Mouse (Mus musculus) kidney, embryonic 14.5 days (tissue): ENCODE measurements at regions not wholly inside any gene's neighbourhood (a gene's known extent, or its start where the extent isn't known, plus 50 kb on each side); places are given as distances from the start of the nearest gene placed in this dataset.

Source experiments
- ATAC-seq: fragments of 200-750 bp; cut with Nextera tagmentation; 2 replicates; pipeline ENCODE4 v1.8.0; 2017; ENCODE audit warnings: moderate number of reproducible peaks, mild to moderate bottlenecking, moderate TSS enrichment, moderate library complexity; ENCODE audit not compliant: low FRiP score, low TSS enrichment
- H3K27ac ChIP-seq: fragments of 300-500 bp; sonication (generic); 2 replicates; pipeline ENCODE4 v1.5.1; 2014; ENCODE audit warnings: low read depth, mild to moderate bottlenecking, low read length, moderate library complexity, mixed read lengths
- H3K27me3 ChIP-seq: fragments of 300-500 bp; sonication (generic); 2 replicates; pipeline ENCODE4 v1.6.1; 2014; ENCODE audit warnings: mild to moderate bottlenecking, low read length; ENCODE audit not compliant: control insufficient read depth, insufficient read depth
- H3K36me3 ChIP-seq: fragments of 300-500 bp; sonication (generic); 2 replicates; pipeline ENCODE4 v1.6.1; 2014; ENCODE audit warnings: low read length, mixed read lengths; ENCODE audit not compliant: control insufficient read depth, insufficient read depth
- H3K4me1 ChIP-seq: fragments of 300-500 bp; sonication (generic); 2 replicates; pipeline ENCODE4 v1.6.1; 2014; ENCODE audit warnings: low read length, mixed read lengths; ENCODE audit not compliant: control insufficient read depth, insufficient read depth
- H3K4me2 ChIP-seq: fragments of 300-500 bp; sonication (generic); replicated peaks from 2 replicates; pipeline ENCODE4 v1.6.1; 2014; ENCODE audit warnings: low read depth, mild to moderate bottlenecking, low read length
- H3K4me3 ChIP-seq: fragments of 300-500 bp; sonication (generic); 2 replicates; pipeline ENCODE4 v1.5.1; 2014; ENCODE audit warnings: mild to moderate bottlenecking, low read length
- H3K9ac ChIP-seq: fragments of 300-500 bp; sonication (generic); 2 replicates; pipeline ENCODE4 v1.6.1; 2014; ENCODE audit warnings: low read depth, mild to moderate bottlenecking, low read length, moderate library complexity
- H3K9me3 ChIP-seq: fragments of 300-500 bp; sonication (generic); 2 replicates; pipeline ENCODE4 v1.6.1; 2016; ENCODE audit warnings: low read length; ENCODE audit not compliant: control insufficient read depth
- WGBS: fragments of 180-500 bp; shearing (Covaris S2); extraction: QIAGEN DNeasy Blood & Tissue Kit; methylation state at CpG from one replicate; pipeline ENCODE4 v1.1.7; 2014; 5-methylcytosine and 5-hydroxymethylcytosine counted together

- ATAC-seq, result no peak
- no peak overlapping the region for H3K27ac ChIP-seq
- no peak overlapping the region for H3K4me2 ChIP-seq
- no peaks in the 10 kb centered on the region for H3K4me1 ChIP-seq
- H3K27me3 ChIP-seq, result no peaks in the 10 kb centered on the region
- H3K4me3 ChIP-seq, result no peak overlapping the region
- no peaks in the 10 kb centered on the region for H3K36me3 ChIP-seq
- H3K9ac ChIP-seq, result no peak overlapping the region
- H3K9me3 ChIP-seq, result no peaks in the 10 kb centered on the region
- WGBS, result 25% methylated on average over 7 of the region's 7 CpGs
Measured at GRCm38 (mm10) chr3:66592259-66592658, 295.6 kb upstream of the Veph1 start.

- Histone ChIP-seq H3K9ac (no peak overlapping the region), H3K36me3 (no peaks in the 10 kb centered on the region), H3K27me3 (no peaks in the 10 kb centered on the region), H3K9me3 (no peaks in the 10 kb centered on the region), H3K27ac (no peak overlapping the region), H3K4me1 (no peaks in the 10 kb centered on the region), H3K4me3 (no peak overlapping the region), H3K4me2 (no peak overlapping the region)
- ATAC-seq, result no peak
- WGBS, result 64% methylated on average over 7 of the region's 7 CpGs
Measured at GRCm38 (mm10) chr3:66590775-66591174, 294.1 kb upstream of the Veph1 start.

- no peak overlapping the region for H3K27ac ChIP-seq
- H3K9me3 ChIP-seq, result no peaks in the 10 kb centered on the region
- H3K9ac ChIP-seq, result no peak overlapping the region
- no peaks in the 10 kb centered on the region for H3K27me3 ChIP-seq
- 89% methylated on average over 4 of the region's 4 CpGs for WGBS
- H3K4me2 ChIP-seq, result no peak overlapping the region
- no peak for ATAC-seq
- no peaks in the 10 kb centered on the region for H3K36me3 ChIP-seq
- H3K4me3 ChIP-seq, result no peak overlapping the region
- no peaks in the 10 kb centered on the region for H3K4me1 ChIP-seq
Measured at GRCm38 (mm10) chr3:66589483-66589882, 292.8 kb upstream of the Veph1 start.

DNA sequence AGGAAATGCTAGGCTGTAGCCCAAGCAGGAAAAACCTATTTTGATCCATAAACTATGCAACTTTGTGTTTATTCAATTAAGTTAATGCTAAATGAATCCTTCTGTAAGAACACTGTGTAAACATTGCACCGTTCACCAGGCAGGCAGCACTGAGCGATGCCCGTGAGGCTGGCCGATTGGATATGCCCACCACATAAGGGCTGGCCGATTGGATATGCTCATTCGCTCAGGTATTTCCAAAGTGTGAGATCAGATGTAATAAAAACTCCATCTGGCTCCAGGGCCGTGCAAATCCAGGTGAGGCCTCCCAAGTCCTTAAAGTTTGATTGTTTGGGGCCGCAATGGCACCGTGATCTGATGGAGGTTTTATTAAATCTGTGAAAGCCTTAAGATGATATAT is 288.2 kb upstream of the Veph1 start:
- Histone ChIP-seq H3K27ac (no peak overlapping the region), H3K9ac (no peak overlapping the region), H3K4me3 (no peak overlapping the region), H3K9me3 (no peaks in the 10 kb centered on the region), H3K4me2 (no peak overlapping the region), H3K4me1 (no peaks in the 10 kb centered on the region), H3K27me3 (no peaks in the 10 kb centered on the region), H3K36me3 (no peaks in the 10 kb centered on the region)
- WGBS, result 91% methylated on average over 9 of the region's 9 CpGs
- no peak for ATAC-seq

DNA sequence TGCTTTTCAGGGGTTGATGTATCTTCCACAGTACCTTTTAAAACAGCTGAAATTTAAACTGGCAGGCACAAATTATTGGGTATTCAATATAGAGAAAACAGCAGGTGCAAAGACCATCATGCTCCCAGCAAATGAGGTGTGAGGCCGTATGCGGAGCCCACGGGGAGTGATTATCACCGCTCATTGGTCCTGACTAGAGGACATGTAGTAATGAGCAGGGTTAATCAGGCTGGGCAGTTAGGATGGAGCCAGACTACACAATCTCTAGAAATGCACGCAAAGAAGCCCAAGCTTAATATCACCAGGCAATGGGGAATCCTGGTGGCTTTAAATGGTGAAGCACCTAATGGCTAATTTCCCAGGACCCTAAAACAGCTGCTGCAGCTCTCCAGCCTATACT is 287.5 kb upstream of the Veph1 start:
- no peaks in the 10 kb centered on the region for H3K4me1 ChIP-seq
- WGBS, result 85% methylated on average over 5 of the region's 5 CpGs
- no peaks in the 10 kb centered on the region for H3K36me3 ChIP-seq
- H3K27ac ChIP-seq, result no peak overlapping the region
- no peaks in the 10 kb centered on the region for H3K27me3 ChIP-seq
- H3K9ac ChIP-seq, result no peak overlapping the region
- no peak overlapping the region for H3K4me2 ChIP-seq
- no peaks in the 10 kb centered on the region for H3K9me3 ChIP-seq
- no peak overlapping the region for H3K4me3 ChIP-seq
- no peak for ATAC-seq

GRCm38 (mm10) chr3:66576659-66577058 is 280.0 kb upstream of the Veph1 start:
- Histone ChIP-seq H3K4me1 (no peaks in the 10 kb centered on the region), H3K9me3 (no peaks in the 10 kb centered on the region), H3K9ac (no peak overlapping the region), H3K27ac (no peak overlapping the region), H3K4me3 (no peak overlapping the region), H3K36me3 (no peaks in the 10 kb centered on the region), H3K4me2 (no peak overlapping the region), H3K27me3 (no peaks in the 10 kb centered on the region)
- WGBS, result 78% methylated on average over 1 of the region's 1 CpGs
- ATAC-seq, result no peak

DNA sequence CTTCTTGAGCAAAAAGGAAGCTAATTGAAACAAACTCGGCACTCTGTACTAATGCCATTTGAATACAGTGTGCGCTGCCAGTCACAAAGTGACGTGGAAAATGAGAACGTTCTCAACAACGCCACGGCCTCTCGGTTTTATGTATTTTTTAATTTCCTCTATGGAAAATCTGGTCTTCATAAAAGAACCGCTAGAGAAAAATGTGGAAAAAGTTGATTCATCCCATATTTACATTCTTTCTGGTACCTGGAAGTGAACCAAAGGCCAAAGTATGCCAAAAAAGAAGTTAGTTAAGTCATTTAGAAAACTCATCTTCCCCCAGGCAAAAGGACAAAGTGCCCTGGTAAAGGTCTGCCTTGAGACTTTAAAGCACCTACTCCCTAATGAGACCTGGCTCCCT is 277.7 kb upstream of the Veph1 start:
- Histone ChIP-seq H3K4me1 (no peaks in the 10 kb centered on the region), H3K9me3 (no peaks in the 10 kb centered on the region), H3K4me3 (no peak overlapping the region), H3K36me3 (no peaks in the 10 kb centered on the region), H3K27ac (no peak overlapping the region), H3K4me2 (no peak overlapping the region), H3K9ac (no peak overlapping the region), H3K27me3 (no peaks in the 10 kb centered on the region)
- 85% methylated on average over 8 of the region's 8 CpGs for WGBS
- no peak for ATAC-seq

DNA sequence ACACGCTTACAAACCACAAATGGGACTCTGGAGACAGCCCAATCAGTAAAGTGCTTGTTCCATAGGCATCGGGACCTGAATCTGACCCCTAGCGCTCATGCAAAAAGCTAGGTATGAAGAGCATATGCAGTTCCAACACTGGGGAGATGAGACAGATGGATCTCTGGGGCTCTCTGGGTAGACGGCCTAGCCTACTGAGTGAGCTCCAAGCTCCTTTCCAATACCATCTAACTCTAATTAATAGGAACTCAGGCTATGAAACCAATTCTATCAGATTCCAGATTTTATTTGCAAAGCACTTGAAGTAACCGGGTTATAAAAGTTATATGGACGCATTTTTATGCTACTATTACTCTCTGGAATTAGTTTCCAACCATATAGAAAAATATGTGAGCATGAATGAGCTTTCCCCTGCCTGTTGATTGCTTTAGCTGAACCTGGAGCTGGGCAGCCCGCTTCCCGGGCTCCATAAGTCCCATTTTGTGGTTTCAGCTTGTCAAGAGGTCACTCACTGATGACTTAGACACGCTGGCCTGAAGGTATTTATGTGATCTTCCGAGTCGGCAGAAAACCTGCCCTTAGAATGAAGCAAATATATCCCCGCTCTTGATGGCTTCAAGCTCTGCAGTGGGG is 276.4 kb upstream of the Veph1 start:
- Histone ChIP-seq H3K36me3 (no peaks in the 10 kb centered on the region), H3K27ac (no peak overlapping the region), H3K4me3 (no peak overlapping the region), H3K4me2 (no peak overlapping the region), H3K9ac (no peak overlapping the region), H3K27me3 (no peaks in the 10 kb centered on the region), H3K9me3 (no peaks in the 10 kb centered on the region), H3K4me1 (no peaks in the 10 kb centered on the region)
- no peak for ATAC-seq
- WGBS, result 82% methylated on average over 12 of the region's 12 CpGs

DNA sequence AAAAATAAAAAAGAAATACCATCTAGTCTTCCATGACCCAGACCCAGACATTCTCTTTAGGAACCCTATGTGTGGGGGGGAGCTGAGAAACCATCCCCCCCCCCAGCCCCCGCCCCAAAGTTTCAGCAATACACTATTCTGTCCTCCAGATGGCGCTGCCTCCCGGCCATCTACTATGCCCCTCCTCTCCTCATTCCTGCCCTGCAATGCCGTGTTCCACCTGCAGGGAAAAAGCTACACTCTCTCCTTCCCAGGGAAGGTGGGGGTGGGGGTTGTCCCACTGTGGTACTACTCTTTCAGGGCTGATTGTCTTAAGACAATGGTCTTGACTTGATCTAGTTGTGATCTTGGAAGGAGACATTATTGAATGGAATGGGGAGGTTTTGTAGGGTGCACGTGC is 273.7 kb upstream of the Veph1 start:
- WGBS, result 78% methylated on average over 5 of the region's 5 CpGs
- no peak overlapping the region for H3K9ac ChIP-seq
- H3K4me1 ChIP-seq, result no peaks in the 10 kb centered on the region
- no peaks in the 10 kb centered on the region for H3K36me3 ChIP-seq
- H3K9me3 ChIP-seq, result no peaks in the 10 kb centered on the region
- H3K4me2 ChIP-seq, result no peak overlapping the region
- no peaks in the 10 kb centered on the region for H3K27me3 ChIP-seq
- H3K4me3 ChIP-seq, result no peak overlapping the region
- ATAC-seq, result no peak
- H3K27ac ChIP-seq, result no peak overlapping the region
